Mouse (Mus musculus): Measurements from ENCODE around the gene Trim63. TPM values are rescaled to one million over a fixed set of nuclear protein-coding genes. Genes with fewer than 3 reads are reported as not detected.

The Trim63 gene
- polyA plus RNA-seq, 1 experiment = 0.19 TPM

- Histone ChIP-seq H3K79me3 (ENCODE audit: low read depth) (no peaks in the 10 kb centered on the region), H3K36me3 (ENCODE audit: control insufficient read depth, insufficient read depth) (no peaks in the 10 kb centered on the region), H3K4me3 (ENCODE audit: insufficient read depth, poor library complexity, severe bottlenecking) (no peak overlapping the region), H3ac (ENCODE audit: control insufficient read depth, insufficient read length, low read depth) (no peak overlapping the region), H3K79me2 (ENCODE audit: control insufficient read depth, insufficient read depth) (no peaks in the 10 kb centered on the region), H3K27me3 (ENCODE audit: control insufficient read depth, insufficient read depth, insufficient read length) (peaks cover 45% of the 10 kb centered on the region)
- no peak for TF ChIP-seq USF1 (IDR thresholded peaks at IDR 0.05; ENCODE audit: low read depth)
- no peak for TF ChIP-seq CTCF (IDR thresholded peaks at IDR 0.05; ENCODE audit: control insufficient read depth, insufficient read depth, insufficient read length)
- TF ChIP-seq MYOG (IDR thresholded peaks at IDR 0.05; ENCODE audit: control insufficient read depth, extremely low read depth, insufficient read length) = no peak
- no peak for TF ChIP-seq CEBPB (IDR thresholded peaks at IDR 0.05; ENCODE audit: low read depth)
- TF ChIP-seq MYOD1 (IDR thresholded peaks at IDR 0.05; ENCODE audit: control insufficient read depth, insufficient read length, low read depth) = no peak
- TF ChIP-seq FOSL1 (IDR thresholded peaks at IDR 0.05; ENCODE audit: insufficient read depth, low read length, poor library complexity, severe bottlenecking) = no peak
- no peak for TF ChIP-seq MAX (IDR thresholded peaks at IDR 0.05)
Measured at GRCm38 (mm10) chr4:134348078-134348477, 33.2 kb downstream of the Trim63 start.

DNA sequence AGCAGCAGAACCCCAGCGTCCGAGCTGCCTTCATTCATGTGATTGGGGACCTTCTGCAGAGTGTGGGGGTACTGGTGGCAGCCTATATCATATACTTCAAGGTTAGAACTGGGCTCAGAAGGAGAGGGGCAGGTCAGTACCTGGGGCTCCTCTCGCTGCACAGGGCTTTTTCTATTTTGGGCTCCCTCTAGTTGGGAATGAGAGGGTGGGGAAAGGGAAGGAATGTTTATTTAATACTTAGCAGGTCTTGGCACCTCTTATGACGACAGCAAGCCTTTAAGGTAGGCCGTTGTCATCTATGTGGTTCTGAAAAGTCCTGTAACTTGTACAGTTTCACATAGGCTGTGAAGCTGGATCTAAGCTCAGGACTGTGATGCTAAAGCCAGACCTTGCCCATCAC is 33.6 kb downstream of the Trim63 start:
- Histone ChIP-seq H3K36me3 (ENCODE audit: control insufficient read depth, insufficient read depth) (no peaks in the 10 kb centered on the region), H3K79me2 (ENCODE audit: control insufficient read depth, insufficient read depth) (no peaks in the 10 kb centered on the region), H3K27me3 (ENCODE audit: control insufficient read depth, insufficient read depth, insufficient read length) (peaks cover 40% of the 10 kb centered on the region), H3ac (ENCODE audit: control insufficient read depth, insufficient read length, low read depth) (no peak overlapping the region), H3K79me3 (ENCODE audit: low read depth) (no peaks in the 10 kb centered on the region), H3K4me3 (ENCODE audit: insufficient read depth, poor library complexity, severe bottlenecking) (no peak overlapping the region)
- TF ChIP-seq MAX (IDR thresholded peaks at IDR 0.05) (no peak), CTCF (IDR thresholded peaks at IDR 0.05; ENCODE audit: control insufficient read depth, insufficient read depth, insufficient read length) (no peak), MYOD1 (IDR thresholded peaks at IDR 0.05; ENCODE audit: control insufficient read depth, insufficient read length, low read depth) (no peak), CEBPB (IDR thresholded peaks at IDR 0.05; ENCODE audit: low read depth) (no peak), MYOG (IDR thresholded peaks at IDR 0.05; ENCODE audit: control insufficient read depth, extremely low read depth, insufficient read length) (no peak), USF1 (IDR thresholded peaks at IDR 0.05; ENCODE audit: low read depth) (no peak), FOSL1 (IDR thresholded peaks at IDR 0.05; ENCODE audit: insufficient read depth, low read length, poor library complexity, severe bottlenecking) (no peak)

GRCm38 (mm10) chr4:134349829-134350228 is 34.9 kb downstream of the Trim63 start:
- Histone ChIP-seq H3K36me3 (ENCODE audit: control insufficient read depth, insufficient read depth) (no peaks in the 10 kb centered on the region), H3K79me3 (ENCODE audit: low read depth) (no peaks in the 10 kb centered on the region), H3K4me3 (ENCODE audit: insufficient read depth, poor library complexity, severe bottlenecking) (no peak overlapping the region), H3K79me2 (ENCODE audit: control insufficient read depth, insufficient read depth) (no peaks in the 10 kb centered on the region), H3ac (ENCODE audit: control insufficient read depth, insufficient read length, low read depth) (no peak overlapping the region), H3K27me3 (ENCODE audit: control insufficient read depth, insufficient read depth, insufficient read length) (peaks cover 34% of the 10 kb centered on the region)
- TF ChIP-seq MYOD1 (IDR thresholded peaks at IDR 0.05; ENCODE audit: control insufficient read depth, insufficient read length, low read depth) (no peak), USF1 (IDR thresholded peaks at IDR 0.05; ENCODE audit: low read depth) (no peak), FOSL1 (IDR thresholded peaks at IDR 0.05; ENCODE audit: insufficient read depth, low read length, poor library complexity, severe bottlenecking) (no peak), CTCF (IDR thresholded peaks at IDR 0.05; ENCODE audit: control insufficient read depth, insufficient read depth, insufficient read length) (no peak), CEBPB (IDR thresholded peaks at IDR 0.05; ENCODE audit: low read depth) (no peak), MAX (IDR thresholded peaks at IDR 0.05) (no peak), MYOG (IDR thresholded peaks at IDR 0.05; ENCODE audit: control insufficient read depth, extremely low read depth, insufficient read length) (no peak)

DNA sequence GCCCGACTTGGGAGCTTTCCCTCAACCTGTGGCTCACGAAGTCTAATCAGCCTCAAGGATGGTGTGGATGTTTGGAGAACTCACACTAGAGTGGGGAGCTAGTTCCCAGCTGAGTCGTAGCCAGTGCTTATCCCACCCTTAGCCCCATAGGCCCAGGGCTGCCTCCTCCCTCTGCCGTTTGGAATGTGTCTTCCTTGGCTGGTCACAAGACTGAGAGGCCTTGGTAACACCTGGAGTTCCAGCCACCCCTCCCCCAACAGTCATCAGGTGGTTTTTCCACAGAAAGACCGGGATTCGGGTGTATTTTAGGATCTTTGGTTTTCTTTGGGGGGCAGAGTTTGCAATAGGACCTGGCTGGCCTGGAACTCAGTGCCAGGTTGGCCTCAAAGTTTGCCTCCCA is 35.7 kb downstream of the Trim63 start:
- H3ac ChIP-seq (ENCODE audit: control insufficient read depth, insufficient read length, low read depth) = no peak overlapping the region
- H3K36me3 ChIP-seq (ENCODE audit: control insufficient read depth, insufficient read depth) = no peaks in the 10 kb centered on the region
- H3K79me2 ChIP-seq (ENCODE audit: control insufficient read depth, insufficient read depth) = no peaks in the 10 kb centered on the region
- no peak overlapping the region for H3K4me3 ChIP-seq (ENCODE audit: insufficient read depth, poor library complexity, severe bottlenecking)
- TF ChIP-seq FOSL1 (IDR thresholded peaks at IDR 0.05; ENCODE audit: insufficient read depth, low read length, poor library complexity, severe bottlenecking) (no peak), USF1 (IDR thresholded peaks at IDR 0.05; ENCODE audit: low read depth) (no peak), CEBPB (IDR thresholded peaks at IDR 0.05; ENCODE audit: low read depth) (no peak), CTCF (IDR thresholded peaks at IDR 0.05; ENCODE audit: control insufficient read depth, insufficient read depth, insufficient read length) (no peak), MAX (IDR thresholded peaks at IDR 0.05) (no peak), MYOG (IDR thresholded peaks at IDR 0.05; ENCODE audit: control insufficient read depth, extremely low read depth, insufficient read length) (no peak), MYOD1 (IDR thresholded peaks at IDR 0.05; ENCODE audit: control insufficient read depth, insufficient read length, low read depth) (no peak)
- peaks cover 31% of the 10 kb centered on the region for H3K27me3 ChIP-seq (ENCODE audit: control insufficient read depth, insufficient read depth, insufficient read length)
- no peaks in the 10 kb centered on the region for H3K79me3 ChIP-seq (ENCODE audit: low read depth)

- H3K4me3 ChIP-seq (ENCODE audit: insufficient read depth, poor library complexity, severe bottlenecking) = no peak overlapping the region
- H3K27me3 ChIP-seq (ENCODE audit: control insufficient read depth, insufficient read depth, insufficient read length) = peaks cover 22% of the 10 kb centered on the region
- no peak overlapping the region for H3ac ChIP-seq (ENCODE audit: control insufficient read depth, insufficient read length, low read depth)
Measured at GRCm38 (mm10) chr4:134351329-134352260, 36.7 kb downstream of the Trim63 start.

More at GRCm38 (mm10) chr4:134351329-134352260, 36.7 kb downstream of the Trim63 start:
- Histone ChIP-seq H3K79me2 (ENCODE audit: control insufficient read depth, insufficient read depth) (no peaks in the 10 kb centered on the region), H3K36me3 (ENCODE audit: control insufficient read depth, insufficient read depth) (no peaks in the 10 kb centered on the region), H3K79me3 (ENCODE audit: low read depth) (no peaks in the 10 kb centered on the region)
- no peak for TF ChIP-seq MAX (IDR thresholded peaks at IDR 0.05)
- no peak for TF ChIP-seq USF1 (IDR thresholded peaks at IDR 0.05; ENCODE audit: low read depth)
- TF ChIP-seq CEBPB (IDR thresholded peaks at IDR 0.05; ENCODE audit: low read depth) = no peak
- no peak for TF ChIP-seq FOSL1 (IDR thresholded peaks at IDR 0.05; ENCODE audit: insufficient read depth, low read length, poor library complexity, severe bottlenecking)
- no peak for TF ChIP-seq MYOG (IDR thresholded peaks at IDR 0.05; ENCODE audit: control insufficient read depth, extremely low read depth, insufficient read length)
- TF ChIP-seq MYOD1 (IDR thresholded peaks at IDR 0.05; ENCODE audit: control insufficient read depth, insufficient read length, low read depth) = no peak
- no peak for TF ChIP-seq CTCF (IDR thresholded peaks at IDR 0.05; ENCODE audit: control insufficient read depth, insufficient read depth, insufficient read length)
